Mouse (Mus musculus) leukemia stem cell, adult 10-12 weeks (primary cell): Measurements from ENCODE around the gene 2310007B03Rik. TPM values are rescaled to one million over a fixed set of nuclear protein-coding genes. Genes with fewer than 3 reads are reported as not detected.

Experiments used
- polyA plus RNA-seq: library from polyadenylated mRNA; stranded (reverse); fragments of >175 nt; gene quantifications from 2 replicates; pipeline ENCODE4 v1.2.3, GENCODE M21; 2012; ENCODE audit warnings: low replicate concordance

2310007B03Rik gene
- polyA plus RNA-seq: 0.07 TPM in 1 of 2 replicates, not detected in the other

GRCm38 (mm10) chr1:93160501-93161133 is at the start of gene 2310007B03Rik:
2310007B03Rik (minus strand) TSS chr1:93160948.

DNA sequence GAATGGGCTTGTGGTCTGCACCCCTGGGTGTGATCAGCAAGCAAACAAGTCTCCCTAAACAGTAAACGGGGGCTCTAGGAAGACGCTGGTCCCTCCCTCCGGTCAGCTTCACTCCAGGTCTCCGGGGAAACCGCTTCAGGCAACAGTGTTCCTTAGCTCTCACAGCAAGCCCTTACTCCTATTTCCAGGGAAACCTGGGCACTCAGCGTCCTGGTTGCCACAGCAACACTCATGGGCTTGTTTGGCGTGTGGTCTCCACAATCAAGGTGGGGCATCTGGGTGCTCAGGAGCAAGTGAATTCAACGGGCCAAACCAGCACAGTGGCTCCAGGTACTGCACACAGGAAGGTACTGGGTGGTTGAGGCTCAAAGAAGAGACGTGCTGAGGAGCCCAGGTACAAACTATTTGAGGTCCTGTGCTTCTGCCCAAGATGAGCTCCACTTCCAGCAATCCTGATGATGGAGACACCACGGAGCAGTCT is 7.6 kb upstream of the 2310007B03Rik start, which contains the start of gene Crocc2:
Gene Crocc2, plus strand, starts transcription at position 431 of the 481 bp plus-strand sequence.

GRCm38 (mm10) chr1:93135036-93135526 is 25.7 kb downstream of the 2310007B03Rik start, which contains the start of gene Agxt:
Agxt (plus strand) TSS chr1:93135240.

GRCm38 (mm10) chr1:93101571-93102061 is 59.1 kb downstream of the 2310007B03Rik start, which contains the start of gene Kif1a:
Kif1a (minus strand) TSS chr1:93101951.

Other genes starting within 250 kb of the 2310007B03Rik start
- gene Capn10, start 226.6 kb downstream of the 2310007B03Rik start, polyA plus RNA-seq: 20.1 and 32.2 TPM in 2 replicates
- gene Gpr35, start 210.1 kb downstream of the 2310007B03Rik start, polyA plus RNA-seq: 1.0 and 2.8 TPM in 2 replicates
- 0.16 TPM in 1 of 2 replicates, not detected in the other for gene Aqp12, start 154.6 kb downstream of the 2310007B03Rik start, polyA plus RNA-seq
- gene Kif1a, start 59.0 kb downstream of the 2310007B03Rik start, polyA plus RNA-seq: 0.28 and 0.50 TPM in 2 replicates
- not detected in 2 replicates for gene Agxt, start 25.7 kb downstream of the 2310007B03Rik start, polyA plus RNA-seq
- gene Crocc2, start 7.8 kb upstream of the 2310007B03Rik start, polyA plus RNA-seq: not detected in 2 replicates
- gene Sned1, start 74.9 kb upstream of the 2310007B03Rik start, polyA plus RNA-seq: 0.12 and 0.56 TPM in 2 replicates
- 1.8 and 5.3 TPM in 2 replicates for gene Mterf4, start 145.0 kb upstream of the 2310007B03Rik start, polyA plus RNA-seq
- 0.92 and 7.7 TPM in 2 replicates for gene Ppp1r7, start 181.9 kb upstream of the 2310007B03Rik start, polyA plus RNA-seq
- 1.8 and 6.4 TPM in 2 replicates for gene Pask, start 182.5 kb upstream of the 2310007B03Rik start, polyA plus RNA-seq
- not detected in 2 replicates for gene Ano7, start 213.0 kb upstream of the 2310007B03Rik start, polyA plus RNA-seq